Mouse (Mus musculus) embryonic facial prominence, embryonic 15.5 days (tissue): ENCODE measurements around the gene Adamts14. TPM values are rescaled to one million over a fixed set of nuclear protein-coding genes. Genes with fewer than 3 reads are reported as not detected.

Experiments used
- ATAC-seq: fragments of 200-750 bp; cut with Nextera tagmentation; 2 replicates; pipeline ENCODE4 v1.8.0; 2017; ENCODE audit warnings: low read depth, moderate TSS enrichment; ENCODE audit not compliant: insufficient number of reproducible peaks, low FRiP score, low TSS enrichment
- H3K27ac ChIP-seq: fragments of 300-500 bp; sonication (generic); replicated peaks from 2 replicates; pipeline ENCODE4 v1.5.1; 2015; ENCODE audit warnings: mild to moderate bottlenecking, inconsistent platforms
- H3K27me3 ChIP-seq: fragments of 300-500 bp; sonication (generic); 2 replicates; pipeline ENCODE4 v1.6.1; 2015; ENCODE audit warnings: inconsistent platforms
- H3K36me3 ChIP-seq: fragments of 300-500 bp; sonication (generic); 2 replicates; pipeline ENCODE4 v1.6.1; 2015; ENCODE audit warnings: mild to moderate bottlenecking, inconsistent platforms
- H3K4me1 ChIP-seq: fragments of 300-500 bp; sonication (generic); 2 replicates; pipeline ENCODE4 v1.6.1; 2015; ENCODE audit warnings: inconsistent platforms
- H3K4me2 ChIP-seq: fragments of 300-500 bp; sonication (generic); replicated peaks from 2 replicates; pipeline ENCODE4 v1.6.1; 2015; ENCODE audit warnings: mild to moderate bottlenecking, inconsistent platforms
- H3K4me3 ChIP-seq: fragments of 300-500 bp; sonication (generic); replicated peaks from 2 replicates; pipeline ENCODE4 v1.5.1; 2015; ENCODE audit warnings: mild to moderate bottlenecking, inconsistent platforms
- H3K9ac ChIP-seq: fragments of 300-500 bp; sonication (generic); 2 replicates; pipeline ENCODE4 v1.6.1; 2015; ENCODE audit warnings: inconsistent platforms
- H3K9me3 ChIP-seq: fragments of 300-500 bp; sonication (generic); replicated peaks from 2 replicates; pipeline ENCODE4 v1.6.1; 2016; ENCODE audit warnings: inconsistent platforms
- WGBS: fragments of 180-500 bp; shearing (Covaris S2); methylation state at CpG from one replicate; pipeline ENCODE4 v1.1.7; 2015; 5-methylcytosine and 5-hydroxymethylcytosine counted together
- polyA plus RNA-seq: library from polyadenylated mRNA; unstranded; fragments of >200 nt; fragmentation: Nextera tagmentation; extraction: Ambion mirVana; gene quantifications from 2 replicates; pipeline ENCODE4 v1.2.1, GENCODE M21; 2015

Adamts14 gene
- polyA plus RNA-seq, 1 experiment from 2014 or later: 8.0 TPM

DNA sequence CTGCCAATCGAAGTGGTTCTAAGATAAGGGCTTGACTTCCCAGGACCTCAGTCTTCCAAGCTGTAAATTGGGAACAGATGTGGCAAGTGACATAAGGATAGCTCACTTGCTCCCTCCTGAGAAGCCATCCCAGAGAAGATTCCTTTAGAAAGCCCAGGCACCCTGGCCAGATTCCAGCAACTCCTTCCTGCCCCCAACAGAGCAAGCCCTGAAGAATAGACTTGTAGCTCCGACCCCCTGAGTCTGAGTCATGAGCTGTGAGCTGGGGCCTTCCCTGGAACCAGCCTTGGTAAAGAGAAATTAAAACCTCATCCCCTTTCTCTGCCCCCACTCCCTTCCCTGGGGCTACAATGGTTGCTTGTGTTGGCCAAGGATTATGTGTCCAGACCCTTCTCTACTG is 1.3 kb upstream of the Adamts14 start:
- H3K9ac ChIP-seq: no peak overlapping the region
- no peak for ATAC-seq
- no peak overlapping the region for H3K4me2 ChIP-seq
- H3K4me1 ChIP-seq: peaks cover 47% of the 10 kb centered on the region
- H3K4me3 ChIP-seq: no peak overlapping the region
- H3K27ac ChIP-seq: no peak overlapping the region
- H3K9me3 ChIP-seq: no peaks in the 10 kb centered on the region
- H3K36me3 ChIP-seq: no peaks in the 10 kb centered on the region
- WGBS: 36% methylated on average over 2 of the region's 2 CpGs
- H3K27me3 ChIP-seq: no peaks in the 10 kb centered on the region

DNA sequence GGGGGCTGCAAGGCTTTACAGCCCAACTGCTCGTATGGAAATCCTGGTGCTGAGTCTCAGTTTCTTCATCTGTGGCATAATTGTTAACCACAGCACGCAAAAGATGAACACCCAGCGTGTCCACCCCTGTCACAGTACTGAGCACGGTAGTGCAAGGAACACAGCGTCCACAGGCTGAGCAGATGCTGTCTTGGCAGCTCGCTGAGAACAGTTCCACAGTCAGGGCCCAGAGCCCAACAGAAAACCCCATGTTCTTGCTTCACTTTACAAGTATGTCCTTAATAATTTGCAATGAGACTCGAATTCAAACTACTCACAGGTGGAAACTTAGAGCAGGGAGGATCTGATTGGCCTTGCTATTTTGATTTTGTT is 592 bp upstream of the Adamts14 start:
- WGBS: 33% methylated on average over 7 of the region's 7 CpGs
- Histone ChIP-seq H3K4me1 (peaks cover 47% of the 10 kb centered on the region), H3K27ac (peak overlapping the region; percentile 77), H3K4me2 (peak overlapping the region; percentile 85), H3K36me3 (no peaks in the 10 kb centered on the region), H3K4me3 (peak overlapping the region; percentile 58), H3K9ac (no peak overlapping the region), H3K27me3 (no peaks in the 10 kb centered on the region), H3K9me3 (no peaks in the 10 kb centered on the region)
- ATAC-seq: no peak

DNA sequence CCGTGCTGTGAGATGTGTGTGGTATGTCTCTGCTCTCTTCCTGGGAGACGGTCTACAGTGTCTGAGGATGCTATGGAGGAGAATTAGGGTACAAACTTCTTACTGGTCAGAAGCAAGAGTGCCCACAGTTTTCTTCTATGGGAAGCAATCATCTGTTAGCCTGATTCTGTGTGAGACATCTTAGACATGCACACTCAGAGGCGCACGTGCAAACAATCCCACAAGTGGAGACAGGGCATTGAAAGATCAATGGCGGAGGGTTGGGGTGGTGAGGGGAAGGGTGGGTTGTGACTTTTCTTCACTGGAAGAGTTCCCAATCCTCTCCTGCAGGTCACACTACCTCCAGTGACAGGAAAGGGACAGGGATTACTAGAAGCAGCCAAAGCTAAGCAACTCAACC is 607 bp downstream of the Adamts14 start:
- Histone ChIP-seq H3K9me3 (no peaks in the 10 kb centered on the region), H3K9ac (peak overlapping the region; percentile 60), H3K36me3 (no peaks in the 10 kb centered on the region), H3K4me1 (peaks cover 42% of the 10 kb centered on the region), H3K4me2 (peak overlapping the region; percentile 85), H3K27me3 (no peaks in the 10 kb centered on the region), H3K27ac (peak overlapping the region; percentile 77), H3K4me3 (peak overlapping the region; percentile 58)
- no peak for ATAC-seq
- WGBS: 30% methylated on average over 5 of the region's 5 CpGs

DNA sequence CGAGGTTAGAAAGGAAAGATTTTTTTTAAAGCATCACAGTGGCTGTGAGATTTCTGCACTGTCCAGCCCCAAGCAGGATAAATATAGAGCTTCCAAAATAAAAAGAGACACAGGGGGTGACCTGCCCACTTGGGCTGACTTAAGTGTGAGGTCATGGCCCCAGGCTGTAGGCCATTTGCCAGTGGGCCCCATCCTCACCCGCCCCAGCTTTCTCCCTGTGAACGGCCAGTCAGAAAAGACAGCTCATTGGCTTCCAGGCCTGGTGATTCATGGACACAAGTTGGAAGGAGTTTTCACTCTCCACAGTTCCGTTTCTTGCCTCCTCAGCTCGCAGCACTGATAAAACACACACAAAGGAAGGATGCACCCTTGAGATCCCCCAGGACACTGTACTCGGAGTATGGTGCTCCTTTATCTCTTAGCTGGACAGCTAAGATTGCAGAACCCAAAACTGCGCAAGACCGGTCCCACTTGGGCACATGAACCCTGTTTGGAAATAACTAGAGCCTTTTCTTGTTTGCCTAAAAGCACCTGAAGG is 1.1 kb downstream of the Adamts14 start:
- WGBS: 58% methylated on average over 8 of the region's 8 CpGs
- H3K27ac ChIP-seq: peak overlapping the region; percentile 77; the same call in 1 of the 2 replicates
- no peaks in the 10 kb centered on the region for H3K27me3 ChIP-seq
- ATAC-seq: no peak
- H3K4me2 ChIP-seq: peak overlapping the region; percentile 85
- no peaks in the 10 kb centered on the region for H3K36me3 ChIP-seq
- H3K9me3 ChIP-seq: no peaks in the 10 kb centered on the region
- peaks cover 42% of the 10 kb centered on the region for H3K4me1 ChIP-seq
- H3K9ac ChIP-seq: no peak overlapping the region
- peak overlapping the region; percentile 58 for H3K4me3 ChIP-seq

DNA sequence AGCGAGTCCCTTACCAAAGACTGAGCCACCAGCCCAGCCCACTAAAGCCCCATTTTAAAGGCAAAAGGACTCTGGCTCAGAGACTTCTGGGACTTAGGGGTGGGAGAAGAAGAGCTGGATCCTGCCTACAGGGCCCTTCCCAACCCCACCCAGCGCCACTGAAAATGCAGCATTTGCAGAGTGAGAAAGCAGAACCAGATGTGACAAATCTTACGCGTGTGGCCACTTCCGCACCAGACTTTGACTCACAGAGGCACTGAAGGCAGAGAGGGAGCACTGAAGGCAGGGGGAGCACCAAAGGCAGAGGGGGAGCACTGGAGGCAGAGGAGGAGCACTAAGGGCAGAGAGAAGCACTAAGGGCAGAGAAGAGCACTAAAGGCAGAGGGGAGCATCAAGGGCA is 5.9 kb downstream of the Adamts14 start:
- H3K9me3 ChIP-seq: no peaks in the 10 kb centered on the region
- H3K4me2 ChIP-seq: no peak overlapping the region
- H3K4me3 ChIP-seq: no peak overlapping the region
- H3K27ac ChIP-seq: no peak overlapping the region
- H3K4me1 ChIP-seq: peaks cover 10% of the 10 kb centered on the region
- no peak for ATAC-seq
- no peaks in the 10 kb centered on the region for H3K36me3 ChIP-seq
- 48% methylated on average over 5 of the region's 5 CpGs for WGBS
- no peak overlapping the region for H3K9ac ChIP-seq
- H3K27me3 ChIP-seq: no peaks in the 10 kb centered on the region

DNA sequence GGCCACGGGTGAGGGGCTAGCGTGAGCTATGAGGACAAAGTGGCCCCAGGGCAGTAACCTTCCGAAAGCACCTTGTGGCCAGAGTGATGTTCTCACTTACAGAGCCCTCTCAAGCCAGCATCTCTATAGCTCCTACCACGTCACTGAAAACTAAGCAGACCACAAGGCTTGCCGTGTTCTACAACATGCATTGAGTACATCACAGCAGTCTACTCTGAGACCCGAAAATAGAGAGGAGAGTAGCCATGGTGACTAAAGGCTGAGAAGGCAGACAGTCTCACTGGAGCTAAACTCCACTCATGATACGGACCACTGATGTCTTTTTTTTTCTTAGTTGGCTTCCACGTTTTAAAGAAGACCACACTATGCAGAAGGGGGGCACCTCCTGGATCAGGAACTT is 9.6 kb downstream of the Adamts14 start:
- WGBS: 81% methylated on average over 8 of the region's 8 CpGs
- H3K4me3 ChIP-seq: no peak overlapping the region
- H3K9me3 ChIP-seq: no peaks in the 10 kb centered on the region
- H3K9ac ChIP-seq: no peak overlapping the region
- H3K27me3 ChIP-seq: no peaks in the 10 kb centered on the region
- H3K27ac ChIP-seq: no peak overlapping the region
- no peak overlapping the region for H3K4me2 ChIP-seq
- H3K4me1 ChIP-seq: peaks cover 13% of the 10 kb centered on the region
- no peaks in the 10 kb centered on the region for H3K36me3 ChIP-seq
- ATAC-seq: no peak

DNA sequence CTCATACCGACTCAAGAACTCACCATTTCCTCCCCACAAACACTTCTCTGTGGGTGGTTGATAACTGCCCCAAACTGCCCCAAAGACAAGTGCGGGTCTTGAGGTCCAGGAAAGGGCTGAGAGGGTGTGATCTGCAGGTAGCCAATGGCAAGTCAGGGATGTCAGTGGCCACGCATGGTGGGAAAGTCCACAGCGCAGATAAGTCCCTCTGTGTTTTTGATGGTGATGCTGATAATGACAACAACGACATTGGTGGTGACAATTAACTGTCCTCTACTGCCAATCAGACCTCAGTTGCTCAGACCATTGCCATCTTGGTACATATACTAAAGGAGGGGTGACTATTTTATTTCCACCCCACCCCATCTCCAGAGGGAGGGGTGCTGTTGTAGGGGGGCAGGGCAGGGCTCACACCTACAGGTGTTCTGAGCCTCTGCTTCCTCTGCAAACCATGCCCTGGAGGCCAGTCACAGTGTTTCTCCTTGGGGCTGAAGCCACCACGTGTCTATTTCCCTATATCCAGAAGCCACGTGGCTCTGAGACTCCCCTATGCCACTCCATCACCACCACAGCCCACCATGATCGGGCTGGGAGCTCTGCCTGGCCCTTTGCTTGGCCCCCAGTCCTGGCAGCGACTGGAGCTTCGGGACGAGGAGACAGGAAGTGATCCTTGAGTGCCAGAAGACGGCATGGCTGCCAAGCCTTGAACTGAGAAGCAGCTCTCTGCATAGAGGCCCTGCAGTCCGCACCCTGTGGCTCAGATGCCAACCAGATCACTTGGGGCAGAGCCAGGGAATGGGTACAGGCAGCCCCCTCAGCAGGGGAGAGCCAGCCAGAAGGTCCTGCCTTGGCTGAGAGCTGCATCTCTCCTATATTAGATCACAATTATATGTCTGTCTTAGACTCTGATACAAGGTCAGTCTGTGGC is 11.7 kb downstream of the Adamts14 start:
- Histone ChIP-seq H3K4me3 (no peak overlapping the region), H3K4me1 (peaks cover 13% of the 10 kb centered on the region), H3K9ac (no peak overlapping the region), H3K9me3 (no peaks in the 10 kb centered on the region), H3K4me2 (no peak overlapping the region), H3K36me3 (no peaks in the 10 kb centered on the region), H3K27ac (peak overlapping the region; percentile 25; the same call in 1 of the 2 replicates), H3K27me3 (no peaks in the 10 kb centered on the region)
- WGBS: 60% methylated on average over 13 of the region's 13 CpGs
- ATAC-seq: 0 out of 2 replicates have a peak, but pooled peaks have one; percentile 62

DNA sequence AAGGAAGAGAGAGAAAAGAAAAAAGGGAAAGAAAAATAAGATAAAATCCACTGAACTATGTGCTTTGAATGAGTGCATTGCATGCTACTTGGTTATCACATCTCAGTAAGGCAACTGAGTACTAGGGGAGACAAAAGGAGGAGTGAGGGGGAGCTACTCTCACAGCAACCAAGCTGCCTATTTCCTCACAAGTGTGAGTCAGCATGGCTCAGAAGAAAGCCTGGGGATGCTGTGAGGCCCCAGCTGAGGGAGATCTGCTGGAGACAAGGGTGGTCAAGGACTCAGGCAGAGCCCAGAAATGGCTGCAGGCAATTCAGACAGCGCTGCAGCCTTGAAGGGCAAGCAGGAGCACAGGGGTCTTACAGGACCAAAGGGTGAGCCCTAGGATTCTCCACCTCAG is 15.1 kb downstream of the Adamts14 start:
- Histone ChIP-seq H3K9ac (no peak overlapping the region), H3K27me3 (no peaks in the 10 kb centered on the region), H3K36me3 (no peaks in the 10 kb centered on the region), H3K9me3 (no peaks in the 10 kb centered on the region), H3K4me3 (no peak overlapping the region), H3K4me2 (no peak overlapping the region), H3K27ac (no peak overlapping the region), H3K4me1 (peaks cover 24% of the 10 kb centered on the region)
- ATAC-seq: no peak
- WGBS: 73% methylated on average over 1 of the region's 1 CpGs

DNA sequence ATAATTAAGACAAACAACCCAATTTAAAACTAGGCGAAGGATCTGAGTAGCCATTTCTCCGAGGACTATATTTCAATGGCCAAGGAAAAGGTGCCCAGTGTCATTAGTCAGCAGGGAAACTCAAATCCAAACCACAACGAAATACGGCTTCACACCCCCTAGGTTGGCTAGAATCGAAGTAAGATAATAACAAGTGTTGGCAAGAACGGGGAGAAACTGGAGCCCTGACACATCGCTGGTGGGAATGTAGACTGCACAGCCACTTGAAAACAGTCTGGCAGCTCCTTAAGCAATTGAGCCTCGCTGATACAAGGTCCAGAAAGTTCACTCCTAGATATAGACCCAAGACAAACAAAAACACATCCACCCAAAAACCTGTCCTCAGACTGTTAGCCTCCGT is 16.6 kb downstream of the Adamts14 start:
- Histone ChIP-seq H3K9ac (no peak overlapping the region), H3K9me3 (no peaks in the 10 kb centered on the region)
- 89% methylated on average over 9 of the region's 9 CpGs for WGBS

DNA sequence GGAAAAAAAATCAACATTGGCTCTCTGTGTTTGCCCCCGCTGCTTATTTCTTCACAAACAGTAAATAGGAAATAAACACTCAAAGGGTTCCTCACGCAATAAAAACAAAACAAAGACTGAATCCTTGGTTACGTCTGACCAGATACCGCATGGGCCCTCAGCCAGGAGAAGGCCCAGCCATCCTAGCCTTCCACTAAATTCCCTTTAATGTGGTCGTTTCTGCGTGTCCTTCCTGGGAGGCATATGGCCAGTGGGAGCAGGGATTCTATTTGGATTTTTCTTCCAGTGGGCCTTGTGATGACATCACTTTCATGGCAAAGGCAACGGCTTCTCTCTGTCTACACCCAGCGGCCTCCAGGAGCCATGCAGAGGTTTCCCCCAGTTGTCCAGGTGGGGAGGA is 18.0 kb downstream of the Adamts14 start:
- H3K4me2 ChIP-seq: no peak overlapping the region
- H3K27me3 ChIP-seq: no peaks in the 10 kb centered on the region
- H3K27ac ChIP-seq: 0 out of 2 replicates have a peak overlapping the region, but pooled peaks have one; percentile 17
- no peak overlapping the region for H3K9ac ChIP-seq
- H3K9me3 ChIP-seq: no peaks in the 10 kb centered on the region
- no peaks in the 10 kb centered on the region for H3K36me3 ChIP-seq
- no peak overlapping the region for H3K4me3 ChIP-seq
- H3K4me1 ChIP-seq: peaks cover 11% of the 10 kb centered on the region
- no peak for ATAC-seq
- WGBS: 72% methylated on average over 8 of the region's 8 CpGs

More for the DNA sequence above, 16.6 kb downstream of the Adamts14 start:
- H3K4me1 ChIP-seq: peaks cover 14% of the 10 kb centered on the region
- no peaks in the 10 kb centered on the region for H3K27me3 ChIP-seq
- no peak for ATAC-seq
- no peak overlapping the region for H3K4me2 ChIP-seq
- no peaks in the 10 kb centered on the region for H3K36me3 ChIP-seq
- no peak overlapping the region for H3K27ac ChIP-seq
- H3K4me3 ChIP-seq: no peak overlapping the region

DNA sequence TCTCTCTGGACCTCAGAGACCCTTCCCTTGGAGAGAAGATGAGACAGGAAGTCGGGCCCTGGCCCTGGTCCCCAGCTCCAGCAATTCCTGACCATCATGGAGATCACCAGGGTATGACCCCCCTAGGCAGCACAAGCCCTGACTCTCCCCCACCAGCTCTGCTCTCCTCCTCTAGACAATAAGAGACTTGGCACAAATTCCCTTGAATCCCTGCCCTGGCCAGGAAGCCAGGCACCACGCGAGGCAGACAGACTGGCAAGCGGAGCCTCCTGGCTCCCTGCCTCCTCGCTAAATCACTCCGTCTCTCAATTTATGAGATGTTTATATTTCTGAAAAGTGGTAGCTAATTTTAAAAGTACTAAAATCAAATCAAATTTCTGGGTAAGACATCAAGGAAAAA is 18.5 kb downstream of the Adamts14 start:
- no peaks in the 10 kb centered on the region for H3K9me3 ChIP-seq
- no peak for ATAC-seq
- H3K4me3 ChIP-seq: no peak overlapping the region
- H3K27ac ChIP-seq: no peak overlapping the region
- peaks cover 11% of the 10 kb centered on the region for H3K4me1 ChIP-seq
- no peaks in the 10 kb centered on the region for H3K36me3 ChIP-seq
- H3K27me3 ChIP-seq: no peaks in the 10 kb centered on the region
- H3K9ac ChIP-seq: no peak overlapping the region
- 56% methylated on average over 6 of the region's 6 CpGs for WGBS
- no peak overlapping the region for H3K4me2 ChIP-seq
